Mouse (Mus musculus): ENCODE measurements around the gene Tnp1.

Gene Tnp1

GRCm38 (mm10) chr1:73015731-73016130 is at the start of gene Tnp1:
Gene Tnp1 (minus strand): TSS chr1:73015909.
- no peak for ATAC-seq (ENCODE audit: insufficient number of reproducible peaks, low FRiP score, low TSS enrichment)

GRCm38 (mm10) chr1:73064336-73064735 is 48.6 kb upstream of the Tnp1 start:
- ATAC-seq (ENCODE audit: insufficient number of reproducible peaks, low FRiP score, low TSS enrichment), result no peak

GRCm38 (mm10) chr1:73061491-73062233 is 46.0 kb upstream of the Tnp1 start:
- ATAC-seq (ENCODE audit: insufficient number of reproducible peaks, low FRiP score, low TSS enrichment), result no peak

- ATAC-seq (ENCODE audit: insufficient number of reproducible peaks, low FRiP score, low TSS enrichment), result no peak
These were observed 44.6 kb upstream of the Tnp1 start for GRCm38 (mm10) chr1:73060271-73060670.

GRCm38 (mm10) chr1:73056266-73057001 is 40.7 kb upstream of the Tnp1 start:
- no peak for ATAC-seq (ENCODE audit: insufficient number of reproducible peaks, low FRiP score, low TSS enrichment)

- ATAC-seq (ENCODE audit: insufficient number of reproducible peaks, low FRiP score, low TSS enrichment), result no peak
These were observed 40.1 kb upstream of the Tnp1 start for GRCm38 (mm10) chr1:73055820-73056219.

GRCm38 (mm10) chr1:73055206-73055605 is 39.5 kb upstream of the Tnp1 start:
- peak; percentile 42; the same call in 1 of the 2 replicates for ATAC-seq (ENCODE audit: insufficient number of reproducible peaks, low FRiP score, low TSS enrichment)

- ATAC-seq (ENCODE audit: insufficient number of reproducible peaks, low FRiP score, low TSS enrichment), result no peak
These were observed 38.0 kb upstream of the Tnp1 start for GRCm38 (mm10) chr1:73053545-73054326.

- ATAC-seq (ENCODE audit: insufficient number of reproducible peaks, low FRiP score, low TSS enrichment), result no peak
These were observed 31.4 kb upstream of the Tnp1 start for GRCm38 (mm10) chr1:73046896-73047672.

- no peak for ATAC-seq (ENCODE audit: insufficient number of reproducible peaks, low FRiP score, low TSS enrichment)
These were observed 30.4 kb upstream of the Tnp1 start for GRCm38 (mm10) chr1:73045948-73046685.

GRCm38 (mm10) chr1:73043671-73044070 is 28.0 kb upstream of the Tnp1 start:
- no peak for ATAC-seq (ENCODE audit: insufficient number of reproducible peaks, low FRiP score, low TSS enrichment)

GRCm38 (mm10) chr1:73040691-73041425 is 25.1 kb upstream of the Tnp1 start:
- no peak for ATAC-seq (ENCODE audit: insufficient number of reproducible peaks, low FRiP score, low TSS enrichment)

- ATAC-seq (ENCODE audit: insufficient number of reproducible peaks, low FRiP score, low TSS enrichment), result no peak
These were observed 22.8 kb upstream of the Tnp1 start for GRCm38 (mm10) chr1:73038532-73038931.

GRCm38 (mm10) chr1:73036536-73036935 is 20.8 kb upstream of the Tnp1 start:
- no peak for ATAC-seq (ENCODE audit: insufficient number of reproducible peaks, low FRiP score, low TSS enrichment)

GRCm38 (mm10) chr1:73035726-73036125 is 20.0 kb upstream of the Tnp1 start:
- ATAC-seq (ENCODE audit: insufficient number of reproducible peaks, low FRiP score, low TSS enrichment), result no peak

- no peak for ATAC-seq (ENCODE audit: insufficient number of reproducible peaks, low FRiP score, low TSS enrichment)
These were observed 16.8 kb upstream of the Tnp1 start for GRCm38 (mm10) chr1:73032491-73032890.

- ATAC-seq (ENCODE audit: insufficient number of reproducible peaks, low FRiP score, low TSS enrichment), result no peak
These were observed 13.0 kb upstream of the Tnp1 start for GRCm38 (mm10) chr1:73028741-73029140.

GRCm38 (mm10) chr1:73027381-73027780 is 11.7 kb upstream of the Tnp1 start:
- ATAC-seq (ENCODE audit: insufficient number of reproducible peaks, low FRiP score, low TSS enrichment), result no peak

GRCm38 (mm10) chr1:73026786-73027299 is 11.1 kb upstream of the Tnp1 start:
- no peak for ATAC-seq (ENCODE audit: insufficient number of reproducible peaks, low FRiP score, low TSS enrichment)

All from cerebellum, adult (tissue).